Mouse (Mus musculus) midbrain, embryonic 12.5 days (tissue): ENCODE measurements around the gene Olfr457. TPM values are rescaled to one million over a fixed set of nuclear protein-coding genes. Genes with fewer than 3 reads are reported as not detected.
"Not testable (repeated sequence)": the region's sequence is repeated elsewhere in the genome, so short reads cannot be mapped to it uniquely, and the experiment has no call there.

Experiments
- ATAC-seq: fragments of 200-750 bp; cut with Nextera tagmentation; 2 replicates; pipeline ENCODE4 v1.8.0; 2017; ENCODE audit warnings: low read depth, moderate TSS enrichment, moderate library complexity; ENCODE audit not compliant: low FRiP score
- H3K27ac ChIP-seq: fragments of 300-500 bp; sonication (generic); replicated peaks from 2 replicates; pipeline ENCODE4 v1.5.1; 2016; ENCODE audit warnings: mild to moderate bottlenecking
- H3K27me3 ChIP-seq: fragments of 300-500 bp; sonication (generic); 2 replicates; pipeline ENCODE4 v1.6.1; 2016; ENCODE audit warnings: mild to moderate bottlenecking
- H3K36me3 ChIP-seq: fragments of 300-500 bp; sonication (generic); 2 replicates; pipeline ENCODE4 v1.6.1; 2016
- H3K4me1 ChIP-seq: fragments of 300-500 bp; sonication (generic); 2 replicates; pipeline ENCODE4 v1.6.1; 2016
- H3K4me2 ChIP-seq: fragments of 300-500 bp; sonication (generic); replicated peaks from 2 replicates; pipeline ENCODE4 v1.6.1; 2016; ENCODE audit warnings: mild to moderate bottlenecking, moderate library complexity
- H3K4me3 ChIP-seq: fragments of 300-500 bp; sonication (generic); 2 replicates; pipeline ENCODE4 v1.5.1; 2016; ENCODE audit warnings: mild to moderate bottlenecking
- H3K9ac ChIP-seq: fragments of 300-500 bp; sonication (generic); replicated peaks from 2 replicates; pipeline ENCODE4 v1.6.1; 2016; ENCODE audit warnings: mild to moderate bottlenecking, moderate library complexity
- H3K9me3 ChIP-seq: fragments of 300-500 bp; sonication (generic); 2 replicates; pipeline ENCODE4 v1.6.1; 2016; ENCODE audit warnings: mild to moderate bottlenecking
- WGBS: fragments of 180-500 bp; shearing (Covaris S2); methylation state at CpG from one replicate; pipeline ENCODE4 v1.1.7; 2016; 5-methylcytosine and 5-hydroxymethylcytosine counted together
- polyA plus RNA-seq: library from polyadenylated mRNA; unstranded; fragments of >200 nt; fragmentation: Nextera tagmentation; extraction: Ambion mirVana; gene quantifications from 2 replicates; pipeline ENCODE4 v1.2.1, GENCODE M21; 2016

The Olfr457 gene
- not detected in 2 replicates for polyA plus RNA-seq

DNA sequence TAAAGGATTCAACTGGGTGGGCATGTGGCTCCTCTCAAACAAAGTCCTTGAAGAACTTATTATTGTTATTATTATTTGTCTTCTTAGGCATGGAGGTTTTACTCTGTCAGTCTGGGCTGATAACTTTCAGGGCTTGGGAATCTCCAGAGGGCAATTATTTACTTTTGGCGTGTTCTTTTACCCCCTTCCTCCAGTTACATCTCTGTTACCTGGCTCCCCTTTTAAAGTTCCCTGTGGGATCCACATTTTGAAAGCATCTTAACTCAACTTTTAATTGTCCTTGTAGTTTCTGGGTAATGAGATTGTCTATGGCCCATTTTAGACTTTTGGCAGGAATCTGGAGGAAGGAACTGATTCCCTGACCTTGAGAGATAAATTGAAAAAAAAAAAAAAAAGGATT is at the start of gene Olfr457:
Gene Olfr457, minus strand, starts transcription at position 101 of the 400 bp plus-strand sequence.
- H3K36me3 ChIP-seq: no peaks in the 10 kb centered on the region
- ATAC-seq: no peak
- no peaks in the 10 kb centered on the region for H3K27me3 ChIP-seq
- H3K4me2 ChIP-seq: no peak within 1 kb of the TSS
- no peaks in the 10 kb centered on the region for H3K9me3 ChIP-seq
- H3K4me1 ChIP-seq: no peaks in the 10 kb centered on the region
- no peak within 1 kb of the TSS for H3K4me3 ChIP-seq
- no peak within 1 kb of the TSS for H3K27ac ChIP-seq
- WGBS: 76% methylated on average over 1 of the region's 1 CpGs
- no peak within 1 kb of the TSS for H3K9ac ChIP-seq

- Histone ChIP-seq H3K4me3 (no peak overlapping the region), H3K4me2 (no peak overlapping the region), H3K4me1 (no peaks in the 10 kb centered on the region), H3K27me3 (no peaks in the 10 kb centered on the region), H3K9me3 (no peaks in the 10 kb centered on the region), H3K36me3 (no peaks in the 10 kb centered on the region), H3K27ac (no peak overlapping the region), H3K9ac (no peak overlapping the region)
- ATAC-seq: no peak
- 91% methylated on average over 1 of the region's 1 CpGs for WGBS
Measured at GRCm38 (mm10) chr6:42513461-42513860, 37.3 kb upstream of the Olfr457 start.

DNA sequence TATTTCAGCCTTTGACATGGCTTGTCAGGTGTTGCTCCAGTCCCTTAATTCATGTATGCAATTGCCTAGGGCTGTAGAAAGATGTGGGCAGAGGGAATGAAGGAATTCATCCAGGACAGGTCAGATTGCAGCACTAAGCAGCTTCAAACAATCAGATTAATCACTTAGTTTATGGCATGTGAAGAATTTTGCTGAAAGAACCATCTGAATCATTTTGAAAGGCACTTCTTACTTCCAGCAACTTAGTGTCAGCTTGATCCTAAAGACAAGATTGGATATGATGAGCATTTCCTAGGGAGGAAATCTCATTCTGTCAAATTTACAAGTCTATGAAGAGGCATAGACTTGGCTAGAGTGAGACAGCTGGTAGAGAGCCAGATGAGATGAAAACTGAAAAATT is 33.2 kb upstream of the Olfr457 start:
- H3K4me1 ChIP-seq: no peaks in the 10 kb centered on the region
- H3K4me3 ChIP-seq: no peak overlapping the region
- no peak overlapping the region for H3K9ac ChIP-seq
- H3K9me3 ChIP-seq: no peaks in the 10 kb centered on the region
- H3K27me3 ChIP-seq: no peaks in the 10 kb centered on the region
- no peak overlapping the region for H3K4me2 ChIP-seq
- no peak for ATAC-seq
- H3K27ac ChIP-seq: no peak overlapping the region
- H3K36me3 ChIP-seq: no peaks in the 10 kb centered on the region

DNA sequence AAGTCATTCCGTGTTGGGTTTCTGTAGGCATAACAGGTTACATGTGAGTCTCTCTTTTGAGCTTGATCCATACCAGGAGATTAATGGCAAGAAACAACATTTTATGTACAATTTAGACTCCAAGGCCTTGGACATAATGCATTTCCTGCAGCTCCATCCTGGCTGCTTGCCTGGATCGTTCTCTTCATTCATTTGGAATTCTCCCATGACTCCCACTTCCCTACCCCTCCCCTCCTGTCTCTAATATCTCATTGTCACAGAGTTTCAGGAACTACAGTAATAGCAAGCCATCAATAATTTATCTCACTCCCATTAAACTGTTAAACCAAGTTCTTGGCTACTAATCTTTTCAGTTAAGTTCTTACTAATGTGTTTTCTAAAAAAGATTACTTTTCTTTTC is 27.3 kb upstream of the Olfr457 start:
- Histone ChIP-seq H3K27me3 (no peaks in the 10 kb centered on the region), H3K9me3 (no peaks in the 10 kb centered on the region), H3K4me3 (no peak overlapping the region), H3K4me1 (no peaks in the 10 kb centered on the region), H3K36me3 (no peaks in the 10 kb centered on the region), H3K4me2 (no peak overlapping the region), H3K27ac (no peak overlapping the region), H3K9ac (no peak overlapping the region)
- ATAC-seq: no peak
- 89% methylated on average over 2 of the region's 2 CpGs for WGBS

DNA sequence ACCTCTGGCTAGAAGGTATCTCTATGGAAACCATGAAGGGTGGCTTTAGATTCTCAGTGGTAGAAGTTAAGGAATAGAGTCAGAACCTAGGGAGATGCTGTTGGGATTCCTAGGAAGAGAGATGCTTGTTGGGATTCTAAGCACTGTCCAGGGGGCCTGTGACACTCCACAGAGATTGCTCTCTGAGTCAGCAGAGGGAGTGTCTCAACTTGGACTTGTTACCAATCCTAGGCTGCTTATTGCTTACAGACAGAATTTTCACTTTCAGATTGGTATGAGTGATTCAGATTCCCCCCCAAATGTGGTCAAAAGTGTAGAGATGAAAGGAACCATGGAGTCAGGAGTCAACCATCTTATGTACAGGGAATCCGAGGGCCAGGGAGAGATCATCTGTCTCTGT is 13.6 kb upstream of the Olfr457 start:
- no peak overlapping the region for H3K4me3 ChIP-seq
- H3K9me3 ChIP-seq: no peaks in the 10 kb centered on the region
- H3K27me3 ChIP-seq: no peaks in the 10 kb centered on the region
- H3K27ac ChIP-seq: no peak overlapping the region
- no peak for ATAC-seq
- H3K4me2 ChIP-seq: no peak overlapping the region
- no peaks in the 10 kb centered on the region for H3K36me3 ChIP-seq
- WGBS: 91% methylated on average over 1 of the region's 1 CpGs
- no peak overlapping the region for H3K9ac ChIP-seq
- no peaks in the 10 kb centered on the region for H3K4me1 ChIP-seq

- WGBS: 95% methylated on average over 1 of the region's 1 CpGs
- no peak within 1 kb of the TSS for H3K4me3 ChIP-seq
- ATAC-seq: no peak
Measured at GRCm38 (mm10) chr6:42487114-42487513, 11.0 kb upstream of the Olfr457 start, which contains the start of gene Olfr456. Gene Olfr456, minus strand, starts transcription at chr6:42487214.

DNA sequence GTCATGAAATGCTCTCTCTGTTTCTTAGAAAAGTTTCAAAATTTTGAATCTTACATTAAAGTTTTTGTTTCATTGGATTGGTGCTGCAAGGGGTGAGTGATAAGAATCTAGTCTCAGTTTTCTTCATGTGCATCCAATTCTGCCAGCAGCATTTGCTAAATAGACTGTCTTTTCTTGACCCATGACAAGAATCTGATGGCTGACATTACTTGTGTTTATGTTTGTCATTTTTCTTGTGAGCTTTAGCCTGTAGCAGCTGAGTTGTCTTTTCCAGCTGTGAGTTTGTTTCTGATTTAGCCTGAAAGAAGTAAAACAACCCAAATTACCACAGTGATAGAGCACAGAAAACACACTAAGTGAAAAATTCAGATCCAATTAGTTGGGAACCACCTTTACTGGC is 8.5 kb upstream of the Olfr457 start:
- Histone ChIP-seq H3K4me1 (no peaks in the 10 kb centered on the region), H3K36me3 (no peaks in the 10 kb centered on the region), H3K4me3 (no peak overlapping the region), H3K4me2 (no peak overlapping the region), H3K9me3 (no peaks in the 10 kb centered on the region), H3K27me3 (no peaks in the 10 kb centered on the region), H3K27ac (no peak overlapping the region), H3K9ac (no peak overlapping the region)
- no peak for ATAC-seq

More at GRCm38 (mm10) chr6:42487114-42487513, 11.0 kb upstream of the Olfr457 start, which contains the start of gene Olfr456:
- Histone ChIP-seq H3K9ac (no peak within 1 kb of the TSS), H3K36me3 (no peaks in the 10 kb centered on the region), H3K27me3 (no peaks in the 10 kb centered on the region), H3K4me1 (no peaks in the 10 kb centered on the region), H3K4me2 (no peak within 1 kb of the TSS), H3K27ac (no peak within 1 kb of the TSS), H3K9me3 (no peaks in the 10 kb centered on the region)

DNA sequence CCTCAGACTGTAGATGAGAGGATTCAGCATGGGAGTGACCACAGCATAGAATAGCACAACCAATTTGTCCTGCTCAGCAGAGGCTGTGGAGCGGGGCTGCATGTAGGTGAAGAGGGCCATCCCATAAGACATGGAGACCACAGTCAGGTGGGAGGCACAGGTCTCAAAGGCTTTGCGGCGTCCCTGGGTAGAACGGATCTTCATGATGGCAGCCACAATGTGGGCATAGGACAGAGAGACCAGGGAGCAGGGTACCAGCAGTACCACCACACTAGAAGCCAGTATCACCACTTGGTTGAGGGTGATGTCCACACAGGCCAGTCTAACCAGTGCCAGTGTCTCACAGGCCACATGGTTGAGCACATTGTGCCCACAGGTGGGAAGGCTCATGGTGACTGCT is 4.8 kb downstream of the Olfr457 start:
- ATAC-seq: not testable (repeated sequence)

DNA sequence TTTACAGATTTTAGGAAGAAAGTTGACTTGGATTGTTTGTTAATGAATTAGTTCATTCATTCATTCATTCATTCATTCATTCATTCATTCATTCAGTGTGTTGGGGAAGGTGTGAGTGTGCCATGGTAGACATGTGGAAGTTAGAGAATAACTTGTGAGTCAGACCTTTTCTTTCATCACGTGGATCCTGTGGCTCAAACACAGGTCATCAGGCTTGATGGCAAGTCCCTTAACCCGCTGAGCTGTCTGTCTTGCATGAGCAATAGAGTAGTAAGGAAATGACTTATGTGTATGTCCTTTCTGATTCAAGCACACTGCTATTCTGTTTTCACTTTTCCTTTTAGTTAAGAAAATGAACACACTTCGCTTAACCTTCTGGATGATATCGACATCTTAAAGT is 5.6 kb downstream of the Olfr457 start:
- H3K4me1 ChIP-seq: no peaks in the 10 kb centered on the region
- H3K27ac ChIP-seq: no peak overlapping the region
- H3K9ac ChIP-seq: no peak overlapping the region
- H3K27me3 ChIP-seq: no peaks in the 10 kb centered on the region
- no peak for ATAC-seq
- WGBS: 96% methylated on average over 4 of the region's 4 CpGs
- no peak overlapping the region for H3K4me3 ChIP-seq
- H3K4me2 ChIP-seq: no peak overlapping the region
- no peaks in the 10 kb centered on the region for H3K9me3 ChIP-seq
- no peaks in the 10 kb centered on the region for H3K36me3 ChIP-seq

More for the DNA sequence above, 4.8 kb downstream of the Olfr457 start:
- H3K36me3 ChIP-seq, H3K9ac ChIP-seq, H3K27ac ChIP-seq, H3K27me3 ChIP-seq, H3K4me1 ChIP-seq, H3K4me2 ChIP-seq, H3K4me3 ChIP-seq, H3K9me3 ChIP-seq: not testable (repeated sequence)
- 99% methylated on average over 4 of the region's 4 CpGs for WGBS

GRCm38 (mm10) chr6:42465096-42465495 is 11.0 kb downstream of the Olfr457 start, which contains the start of gene Olfr458:
Gene Olfr458, minus strand, starts transcription at chr6:42465196.
- Histone ChIP-seq H3K27ac (no peak within 1 kb of the TSS), H3K9me3 (no peaks in the 10 kb centered on the region), H3K36me3 (no peaks in the 10 kb centered on the region), H3K4me3 (no peak within 1 kb of the TSS), H3K27me3 (no peaks in the 10 kb centered on the region), H3K4me1 (no peaks in the 10 kb centered on the region), H3K4me2 (no peak within 1 kb of the TSS), H3K9ac (no peak within 1 kb of the TSS)
- ATAC-seq: no peak
- WGBS: 93% methylated on average over 1 of the region's 1 CpGs

GRCm38 (mm10) chr6:42447381-42447780 is 28.8 kb downstream of the Olfr457 start:
- ATAC-seq: no peak
- no peak overlapping the region for H3K27ac ChIP-seq
- H3K9me3 ChIP-seq: no peaks in the 10 kb centered on the region
- no peaks in the 10 kb centered on the region for H3K4me1 ChIP-seq
- no peak overlapping the region for H3K4me3 ChIP-seq
- H3K9ac ChIP-seq: no peak overlapping the region
- no peak overlapping the region for H3K4me2 ChIP-seq
- no peaks in the 10 kb centered on the region for H3K27me3 ChIP-seq
- no peaks in the 10 kb centered on the region for H3K36me3 ChIP-seq
- WGBS: 81% methylated on average over 2 of the region's 2 CpGs

DNA sequence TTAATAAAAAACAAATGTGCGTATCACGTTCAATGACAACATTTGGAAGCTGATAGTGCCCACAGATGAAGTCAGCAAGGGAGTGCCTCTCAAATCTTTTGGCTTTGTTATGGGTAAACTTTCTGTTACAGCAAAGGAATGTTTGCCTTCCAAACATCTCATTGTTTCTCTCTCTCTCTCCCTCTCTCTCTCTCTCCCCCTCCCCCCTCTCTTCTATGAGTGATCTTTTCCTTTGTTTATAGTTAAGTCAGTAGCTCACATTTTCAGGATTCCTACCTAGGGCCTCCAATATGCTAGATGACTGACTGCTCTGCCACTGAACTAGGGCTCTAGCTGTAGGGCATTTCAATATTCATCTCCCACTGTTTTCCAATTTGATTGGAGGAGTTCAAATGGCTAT is 31.6 kb downstream of the Olfr457 start:
- Histone ChIP-seq H3K27me3 (no peaks in the 10 kb centered on the region), H3K9me3 (no peaks in the 10 kb centered on the region), H3K36me3 (no peaks in the 10 kb centered on the region), H3K4me1 (no peaks in the 10 kb centered on the region), H3K9ac (no peak overlapping the region), H3K4me3 (no peak overlapping the region), H3K27ac (no peak overlapping the region), H3K4me2 (no peak overlapping the region)
- 86% methylated on average over 2 of the region's 2 CpGs for WGBS
- ATAC-seq: no peak

GRCm38 (mm10) chr6:42441395-42441794 is 34.7 kb downstream of the Olfr457 start:
- H3K4me3 ChIP-seq: no peak overlapping the region
- no peak overlapping the region for H3K9ac ChIP-seq
- H3K27me3 ChIP-seq: no peaks in the 10 kb centered on the region
- no peaks in the 10 kb centered on the region for H3K4me1 ChIP-seq
- H3K36me3 ChIP-seq: no peaks in the 10 kb centered on the region
- H3K9me3 ChIP-seq: no peaks in the 10 kb centered on the region
- WGBS: 81% methylated on average over 2 of the region's 2 CpGs
- no peak overlapping the region for H3K27ac ChIP-seq
- no peak for ATAC-seq
- H3K4me2 ChIP-seq: no peak overlapping the region
